Mouse (Mus musculus) retina, adult 2 months (tissue): Measurements from ENCODE around the gene Sugt1.

Source experiments
- DNase-seq: peaks from one replicate; pipeline ENCODE4 v3.0.0-alpha.2; 2012; ENCODE audit warnings: low read depth, low spot score

Gene Sugt1

DNA sequence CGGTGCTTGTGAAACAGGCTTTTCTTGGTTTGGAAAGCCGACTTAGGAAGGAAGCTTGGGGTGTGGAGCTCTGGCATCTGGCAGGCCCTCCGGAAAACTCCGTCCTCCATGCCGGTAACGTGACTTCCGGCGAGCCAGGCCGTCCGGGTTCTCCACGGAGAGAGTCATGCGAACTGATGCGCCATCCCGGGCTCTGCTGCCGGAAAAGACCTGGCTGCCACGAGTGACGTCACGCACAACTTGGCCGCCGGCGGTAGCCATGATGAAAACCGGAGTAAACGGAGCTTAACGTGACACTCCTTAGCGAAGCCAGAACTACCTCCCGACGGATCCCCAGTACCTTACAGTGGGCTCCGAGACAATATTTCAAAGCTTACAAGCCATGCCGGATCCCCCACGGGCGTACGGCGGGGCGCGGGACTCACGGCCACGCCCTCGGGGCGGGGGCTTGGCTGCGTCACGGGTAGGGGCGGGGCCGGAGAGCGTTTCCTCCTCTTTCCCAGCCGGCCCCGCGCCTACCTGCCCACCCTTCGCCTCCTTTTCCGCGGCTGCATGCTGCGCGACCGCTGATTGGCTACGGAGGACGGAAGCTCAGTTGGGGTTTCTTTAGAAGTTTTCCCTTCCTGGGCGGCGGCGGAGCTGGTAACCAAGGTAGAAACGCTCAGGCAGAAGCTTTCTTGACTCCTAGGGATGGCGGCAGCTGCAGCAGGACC lies at the start of gene Sugt1:
Gene Sugt1, plus strand, starts transcription at position 553 of the 713 bp plus-strand sequence.
- DNase-seq: peak; percentile 92

DNA sequence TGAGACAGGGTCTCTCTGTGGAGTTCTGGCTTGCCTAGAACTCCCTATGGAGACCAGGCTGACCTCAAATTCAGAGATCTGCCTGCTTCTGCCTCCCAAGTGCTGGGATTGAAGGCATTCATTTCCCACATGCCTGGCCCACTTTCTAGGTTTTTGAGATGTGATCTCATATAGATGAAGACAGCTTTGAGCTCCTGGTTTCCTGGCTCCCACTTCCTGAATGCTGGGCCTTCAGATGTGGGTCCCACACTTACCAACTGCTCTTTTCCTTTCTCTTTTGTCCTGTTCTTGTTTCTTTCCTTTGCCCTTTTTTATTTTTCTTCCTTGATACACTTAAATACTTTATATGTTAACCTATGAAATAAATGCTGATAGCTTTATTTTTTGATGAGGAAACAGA lies 49.6 kb upstream of the Sugt1 start:
- no peak for DNase-seq

DNA sequence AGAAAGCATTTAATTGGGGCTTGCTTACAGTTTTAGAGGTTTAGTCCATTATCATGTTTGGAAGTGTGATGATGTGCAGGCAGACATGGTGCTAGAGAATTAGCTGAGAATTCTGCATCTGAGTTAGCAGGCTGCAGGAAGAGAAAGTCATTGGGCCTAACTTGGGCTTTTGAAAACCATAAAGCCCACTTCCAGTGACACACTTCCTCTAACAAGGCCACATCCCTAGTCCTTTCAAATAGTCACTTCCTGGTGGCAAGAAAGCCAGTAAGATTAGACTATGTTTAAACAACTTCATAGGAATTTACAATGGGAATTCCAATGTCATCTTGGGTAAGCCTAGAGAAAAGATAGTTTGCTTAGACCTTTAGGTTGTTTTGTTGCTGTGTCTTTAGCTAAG lies 45.9 kb upstream of the Sugt1 start:
- DNase-seq: no peak

DNA sequence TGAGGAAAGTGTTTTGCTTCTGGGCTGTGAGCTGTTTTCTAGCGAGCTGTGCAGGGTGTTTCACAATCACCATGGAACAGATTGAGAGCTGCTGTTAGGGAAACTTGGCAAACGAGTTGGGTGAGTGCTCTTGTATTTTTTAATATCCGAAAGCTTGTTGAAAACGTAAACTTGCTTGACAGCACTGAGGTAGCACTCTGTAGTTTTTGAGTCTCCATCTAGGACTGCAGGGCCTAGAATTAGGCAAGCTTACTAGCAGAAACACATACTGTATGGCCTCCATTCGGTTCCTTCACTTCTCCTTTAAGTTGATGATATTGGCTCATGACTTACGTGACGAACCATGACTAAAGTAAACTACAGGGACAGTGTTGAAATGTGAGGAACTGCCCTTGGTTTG lies 38.1 kb upstream of the Sugt1 start:
- no peak for DNase-seq

DNA sequence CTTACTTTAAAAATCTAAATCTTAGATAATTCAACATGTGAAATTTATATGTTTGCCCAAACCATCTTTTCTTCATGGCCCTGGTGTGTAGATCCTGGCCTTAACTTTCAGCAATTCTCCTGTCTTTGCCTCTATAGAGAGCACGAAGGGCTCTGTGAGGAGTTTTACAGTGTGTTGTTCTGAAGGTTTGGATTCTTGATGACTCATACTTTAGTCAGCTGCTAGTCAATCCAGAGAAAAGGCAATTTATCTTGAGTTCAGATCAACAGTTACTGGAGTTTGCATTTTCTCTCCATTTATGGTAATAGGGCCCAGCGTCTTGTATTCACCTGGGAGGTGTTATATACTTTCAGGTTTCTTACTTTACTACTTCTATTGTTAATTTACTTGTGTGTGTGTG lies 35.6 kb upstream of the Sugt1 start:
- DNase-seq: no peak

DNA sequence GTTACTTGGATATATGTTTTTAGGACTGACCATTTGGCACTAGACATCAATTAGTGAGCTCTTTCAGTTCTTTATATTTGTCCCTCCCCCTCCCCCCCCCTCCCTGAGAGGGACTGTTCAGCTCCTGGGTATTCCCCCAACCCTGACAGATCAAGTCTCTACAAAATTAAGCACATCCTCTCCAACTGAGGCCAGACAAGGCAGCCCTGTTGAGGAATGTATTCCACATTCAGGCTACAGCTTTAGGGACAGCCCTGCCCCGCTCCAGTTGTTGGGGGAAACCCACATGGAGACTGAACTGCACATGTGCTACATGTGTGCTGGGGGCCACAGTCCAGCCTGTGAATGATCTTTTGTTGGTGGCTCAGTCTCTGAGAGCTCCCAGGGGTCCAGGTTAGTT lies 34.6 kb upstream of the Sugt1 start:
- no peak for DNase-seq

DNA sequence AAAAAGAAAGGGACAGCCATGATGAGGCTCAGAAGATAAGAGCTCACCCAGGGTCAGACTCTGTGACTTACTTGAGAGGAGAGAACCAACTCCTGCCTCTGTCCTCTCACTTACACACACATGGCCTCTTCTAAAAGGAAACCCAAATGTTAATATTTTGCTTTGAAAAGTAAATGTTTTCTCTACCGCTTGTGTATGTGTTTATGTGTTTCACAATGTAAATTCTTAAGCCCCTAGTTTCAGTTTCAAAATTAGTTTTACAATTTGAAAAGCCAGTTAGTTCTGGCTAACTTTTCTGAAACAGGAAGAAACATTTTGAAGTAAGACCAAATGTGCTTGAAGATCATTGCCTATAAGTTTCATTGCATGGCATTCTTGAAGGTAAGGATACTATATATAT lies 29.7 kb upstream of the Sugt1 start:
- no peak for DNase-seq

DNA sequence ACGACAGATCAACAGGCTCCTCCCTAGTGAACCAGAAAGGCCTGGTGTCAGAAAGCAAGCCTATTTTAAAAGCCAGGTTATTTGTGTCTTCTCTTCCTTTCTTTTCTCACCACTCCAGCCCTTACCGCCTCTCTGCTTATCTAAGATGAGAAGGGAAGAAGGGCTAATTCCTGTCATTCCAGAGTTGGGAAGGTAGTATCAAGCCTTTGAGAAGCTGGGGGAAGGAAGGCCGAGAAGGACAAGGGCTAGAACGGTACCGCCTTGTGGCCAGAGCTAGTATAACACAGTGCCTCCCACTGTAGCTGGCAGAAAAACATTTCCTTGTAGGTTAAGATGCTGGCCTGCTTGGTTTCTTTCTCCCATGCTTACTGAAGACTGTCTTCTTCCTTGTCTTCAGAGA lies 24.7 kb upstream of the Sugt1 start:
- DNase-seq: no peak

DNA sequence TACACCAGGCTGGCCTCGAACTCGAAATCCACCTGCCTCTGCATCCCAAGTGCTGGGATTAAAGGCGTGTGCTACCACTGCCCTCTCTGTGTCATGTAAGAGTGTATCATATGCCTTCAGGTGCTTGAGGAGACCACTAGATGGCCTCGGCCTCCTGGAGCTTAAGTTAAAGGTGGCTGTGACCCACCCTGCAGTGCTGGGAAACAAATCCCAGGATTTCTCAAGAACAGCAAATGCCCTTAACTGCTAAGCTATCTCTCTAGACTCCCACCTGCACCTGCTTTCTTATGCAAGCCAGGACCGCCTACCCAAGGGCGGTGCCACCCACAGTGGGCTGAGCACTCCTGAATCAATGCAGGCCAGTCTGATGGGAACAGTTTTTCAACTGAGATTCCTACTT lies 22.7 kb upstream of the Sugt1 start:
- DNase-seq: no peak

DNA sequence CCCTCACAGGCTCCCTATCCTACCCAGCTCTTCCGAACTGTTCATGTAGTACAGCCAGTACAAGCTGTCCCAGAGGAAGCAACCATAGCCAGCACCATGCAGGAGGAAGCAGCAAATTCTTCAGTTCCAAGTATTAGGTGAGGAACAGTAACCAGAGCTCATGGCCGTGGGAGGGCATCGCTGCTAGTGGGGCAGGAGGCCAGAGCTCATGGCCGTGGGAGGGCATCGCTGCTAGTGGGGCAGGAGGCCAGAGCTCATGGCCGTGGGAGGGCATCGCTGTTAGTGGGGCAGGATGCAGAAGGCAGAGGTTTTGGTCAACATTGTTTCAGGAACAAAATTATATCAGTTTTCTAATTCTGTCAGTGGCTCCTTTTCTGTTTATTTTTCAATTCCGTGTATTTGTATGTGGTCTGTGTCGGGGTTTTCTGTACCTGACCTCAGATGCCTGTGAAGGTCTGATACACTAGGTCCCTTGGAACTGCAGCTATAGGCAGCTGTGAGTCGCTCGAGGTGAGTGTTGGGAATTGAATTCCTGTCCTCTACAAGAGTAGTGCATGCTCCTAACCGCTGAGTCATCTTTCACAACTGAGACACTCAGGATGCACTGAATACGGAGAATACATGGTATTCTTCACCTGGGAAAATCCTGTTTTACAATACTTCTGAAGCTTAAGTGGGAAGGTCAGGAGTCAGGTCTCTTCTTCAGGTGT lies 13.9 kb upstream of the Sugt1 start:
- no peak for DNase-seq

DNA sequence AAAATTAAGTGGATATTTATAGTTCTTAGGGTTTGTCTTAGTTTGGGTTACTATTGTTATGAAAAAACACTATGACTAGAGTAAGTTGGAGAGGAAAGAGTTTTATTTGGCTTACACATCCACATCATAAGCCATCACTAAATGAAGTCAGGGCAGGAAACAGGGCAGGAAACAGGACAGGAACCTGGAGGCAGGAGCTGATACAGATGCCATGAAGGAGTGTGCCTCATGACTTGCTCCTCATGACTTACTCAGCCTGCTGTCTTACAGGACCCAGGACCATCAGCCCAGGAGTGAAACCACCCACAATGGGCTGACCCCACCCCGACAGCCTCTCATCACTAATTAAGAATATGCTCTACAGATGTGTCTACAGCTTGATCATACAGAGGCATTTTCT lies 13.1 kb upstream of the Sugt1 start:
- no peak for DNase-seq

DNA sequence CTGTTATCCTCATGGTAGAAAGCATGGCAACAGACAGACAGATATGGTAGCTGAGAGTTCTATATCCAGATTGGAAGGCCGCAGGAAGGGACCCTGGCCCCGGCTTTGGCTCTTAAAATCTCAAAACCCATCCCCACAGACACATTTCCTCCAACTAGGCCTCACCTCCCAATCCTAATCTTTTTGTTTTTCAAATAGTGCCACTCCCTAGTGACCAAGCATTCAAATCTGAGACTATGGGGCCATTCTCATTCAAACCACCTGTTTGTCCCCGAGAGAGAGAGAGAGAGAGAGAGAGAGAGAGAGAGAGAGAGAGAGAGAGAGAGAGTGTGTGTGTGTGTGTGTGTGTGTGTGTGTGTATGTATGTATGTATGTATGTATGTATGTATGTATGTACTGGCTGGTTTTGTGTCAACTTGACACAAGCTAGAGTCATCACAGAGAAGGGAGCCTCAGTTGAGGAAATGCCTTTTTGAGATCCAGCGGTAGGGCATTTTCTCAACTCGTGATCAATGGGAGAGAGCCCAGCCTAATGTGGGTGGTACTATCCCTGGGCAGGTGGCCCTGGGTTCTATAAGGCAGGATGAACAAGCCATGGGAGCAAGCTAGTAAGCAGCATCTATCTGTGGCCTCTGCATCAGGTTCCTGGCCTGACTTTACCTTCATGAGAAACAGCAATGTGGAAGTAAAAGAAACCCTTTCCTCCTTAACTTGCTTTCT lies 3.8 kb upstream of the Sugt1 start:
- DNase-seq: no peak

DNA sequence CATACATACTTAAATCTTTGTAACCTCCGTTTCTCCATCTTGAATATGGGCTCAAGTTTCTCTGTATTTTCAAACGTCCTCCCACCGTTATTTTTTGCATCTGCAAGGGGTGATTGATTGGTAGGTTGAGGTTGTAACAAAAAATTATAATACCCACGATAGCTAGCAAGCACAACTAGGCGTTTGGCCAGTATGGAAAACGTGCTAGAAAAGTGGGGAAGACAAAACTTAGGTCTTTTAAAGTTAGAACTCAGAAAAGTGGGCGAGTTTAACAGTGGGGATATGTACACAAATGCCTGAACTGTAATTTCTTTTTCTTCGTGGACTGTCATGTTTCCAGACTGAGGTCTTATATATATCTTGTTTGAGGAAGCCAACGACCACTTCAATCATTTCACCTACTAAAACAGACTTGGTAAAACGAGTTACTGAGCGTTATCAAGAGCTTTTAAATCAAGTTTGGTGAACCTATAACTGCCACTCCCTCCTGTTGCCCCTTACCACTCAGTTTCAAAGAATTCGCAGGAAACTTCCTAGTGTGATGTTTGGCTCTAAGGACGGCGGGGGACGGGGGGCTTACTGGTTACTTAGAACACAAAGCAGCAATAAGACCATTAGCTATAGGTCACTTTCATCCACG lies 872 bp upstream of the Sugt1 start:
- no peak for DNase-seq

DNA sequence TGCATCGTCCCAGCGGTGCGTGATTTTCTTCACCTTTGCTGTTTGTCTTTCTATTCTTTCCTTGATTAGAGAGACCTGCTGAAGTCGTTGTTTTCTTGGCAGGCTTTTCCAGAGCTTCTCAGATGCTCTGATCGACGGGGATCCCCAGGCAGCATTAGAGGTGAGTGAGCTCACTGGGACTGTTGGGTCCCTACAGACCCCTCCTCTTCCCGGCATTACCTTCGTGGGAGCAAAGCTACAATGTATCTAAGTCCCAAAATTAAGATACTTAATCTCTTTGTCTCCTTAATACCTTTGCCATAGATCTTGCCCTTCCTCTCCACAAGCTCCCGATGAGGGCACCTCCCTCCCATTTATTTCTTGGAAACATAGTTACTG lies 350 bp downstream of the Sugt1 start:
- DNase-seq: peak; percentile 9

DNA sequence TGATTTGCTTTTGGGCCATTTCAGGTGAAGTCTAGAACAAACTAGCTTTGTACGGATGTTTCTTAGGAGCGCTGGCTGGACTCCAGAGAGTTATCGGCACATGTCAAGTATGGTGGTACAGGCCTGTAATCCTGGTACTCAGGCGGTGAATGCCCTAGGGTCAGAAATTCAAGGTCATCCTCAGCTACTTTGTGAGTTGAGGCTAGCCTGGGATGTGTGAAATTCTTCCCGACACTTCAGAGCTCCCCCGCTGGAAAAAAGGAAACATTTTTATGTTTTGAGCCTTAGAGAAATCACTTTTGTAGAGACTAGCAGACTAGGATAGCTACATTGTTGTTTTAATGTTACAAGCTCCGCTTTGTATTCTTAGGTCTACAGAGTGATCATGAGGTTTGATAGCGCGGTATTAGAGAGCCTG lies 1.1 kb downstream of the Sugt1 start:
- DNase-seq: no peak

DNA sequence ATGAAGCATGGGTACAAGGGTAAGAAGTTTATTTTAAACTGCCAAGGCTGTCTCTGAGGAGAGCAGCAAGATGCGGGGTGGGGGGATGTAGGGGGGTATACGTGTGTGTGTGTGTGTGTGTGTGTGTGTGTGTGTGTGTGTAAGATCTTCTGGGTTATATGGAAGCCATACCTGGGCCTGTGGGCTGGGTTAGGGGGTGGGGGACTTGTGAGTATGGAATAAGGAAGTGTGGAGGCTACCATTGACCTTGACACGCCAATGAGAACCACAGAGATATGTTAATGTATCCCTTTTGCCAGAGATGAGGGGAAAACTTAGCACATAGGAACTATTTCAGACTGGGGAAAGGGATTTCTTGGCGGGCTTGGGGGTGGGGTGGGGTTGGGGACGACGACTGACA lies 1.9 kb downstream of the Sugt1 start:
- no peak for DNase-seq

DNA sequence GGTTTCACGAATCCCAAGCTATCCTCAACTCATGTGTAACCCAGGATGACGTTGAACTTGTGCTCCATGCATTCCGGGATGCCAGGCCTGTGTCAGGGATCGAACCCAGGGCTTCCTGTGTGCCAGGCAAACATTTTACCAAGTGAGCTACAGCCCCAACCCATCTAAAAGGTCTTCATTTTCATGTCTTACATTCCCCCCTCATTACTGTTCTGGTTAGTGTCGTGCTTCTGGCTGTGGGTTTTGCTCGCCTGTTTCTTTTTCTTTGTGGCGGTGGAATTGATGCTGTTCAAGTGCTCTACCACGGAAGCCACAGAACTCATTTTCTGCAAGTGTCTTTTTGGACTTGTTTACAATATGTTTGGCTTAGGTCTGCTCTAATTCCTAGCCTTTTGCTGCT lies 3.4 kb downstream of the Sugt1 start:
- no peak for DNase-seq

DNA sequence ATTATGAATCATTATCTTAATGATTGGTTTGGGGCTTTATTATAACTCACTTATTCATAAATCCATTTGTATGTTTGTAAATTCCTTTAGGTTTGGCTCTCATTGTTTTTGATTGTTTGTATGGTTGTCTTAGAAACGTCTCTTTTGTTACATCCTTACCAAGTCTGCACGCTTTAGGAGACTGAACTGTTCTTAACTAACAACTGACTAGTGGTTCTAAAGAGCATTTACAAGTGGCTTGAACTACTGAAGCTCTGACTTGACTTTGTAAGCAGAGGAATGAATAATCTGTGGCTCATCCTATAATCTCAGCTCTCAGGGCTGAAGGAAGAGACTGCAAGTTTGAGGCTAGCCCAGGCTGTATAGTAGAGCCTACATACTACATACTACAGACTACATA lies 4.1 kb downstream of the Sugt1 start:
- DNase-seq: no peak

DNA sequence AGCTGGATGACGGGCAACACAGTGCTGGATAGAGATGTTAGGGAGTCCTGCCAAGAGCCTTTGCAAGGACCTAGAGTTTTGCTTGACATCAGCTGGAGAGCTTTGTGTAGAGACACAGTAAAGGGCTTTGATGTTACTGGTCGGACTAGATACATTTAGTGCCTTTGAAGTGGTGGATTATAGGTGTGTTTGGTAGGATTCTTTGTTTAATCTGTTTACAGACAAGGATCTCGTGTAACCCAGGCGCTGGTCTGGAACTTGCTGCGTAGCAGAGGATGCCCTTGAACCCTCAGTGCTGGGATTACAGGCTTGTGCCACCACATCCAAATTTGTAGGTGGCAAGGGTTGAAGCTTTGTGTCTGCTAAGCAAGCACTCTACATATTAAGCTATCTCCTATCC lies 6.6 kb downstream of the Sugt1 start:
- DNase-seq: no peak

DNA sequence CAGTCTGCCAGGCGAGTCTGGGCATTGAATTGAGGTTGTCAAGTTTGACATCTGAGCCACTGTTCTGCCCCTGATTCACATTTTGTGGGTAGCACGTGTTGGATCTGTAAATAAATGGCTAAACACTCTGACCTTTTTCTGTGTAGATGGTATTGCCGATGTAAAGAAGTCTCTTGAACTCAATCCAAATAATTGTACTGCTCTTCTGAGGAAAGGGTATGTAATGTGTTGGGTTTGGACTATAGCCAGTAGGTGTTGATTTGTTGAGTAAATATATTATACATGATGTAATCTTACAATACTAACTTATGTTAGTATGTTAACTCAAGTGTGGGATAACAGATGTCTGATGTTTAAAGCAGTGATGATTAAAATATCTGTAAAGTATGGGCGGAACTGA lies 9.1 kb downstream of the Sugt1 start:
- no peak for DNase-seq

DNA sequence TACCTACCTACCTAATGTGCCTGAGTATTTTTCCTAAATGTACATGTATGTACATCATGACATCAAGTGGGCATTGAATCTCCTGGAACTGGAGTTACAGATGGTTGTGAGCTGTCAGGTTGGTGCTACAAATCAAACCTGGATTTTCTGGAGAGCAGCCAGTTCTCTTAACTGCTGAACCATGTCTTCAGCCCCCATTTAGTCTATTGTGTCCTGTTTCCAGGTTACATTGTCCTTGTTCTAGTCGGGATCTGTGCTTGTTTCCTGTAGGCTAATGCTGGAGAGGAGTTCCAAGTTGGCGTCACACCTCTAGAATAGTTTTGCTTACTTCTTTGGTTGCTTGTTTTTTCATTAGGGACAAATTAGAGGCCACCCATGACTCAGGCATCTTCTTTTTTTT lies 18.4 kb downstream of the Sugt1 start:
- no peak for DNase-seq

DNA sequence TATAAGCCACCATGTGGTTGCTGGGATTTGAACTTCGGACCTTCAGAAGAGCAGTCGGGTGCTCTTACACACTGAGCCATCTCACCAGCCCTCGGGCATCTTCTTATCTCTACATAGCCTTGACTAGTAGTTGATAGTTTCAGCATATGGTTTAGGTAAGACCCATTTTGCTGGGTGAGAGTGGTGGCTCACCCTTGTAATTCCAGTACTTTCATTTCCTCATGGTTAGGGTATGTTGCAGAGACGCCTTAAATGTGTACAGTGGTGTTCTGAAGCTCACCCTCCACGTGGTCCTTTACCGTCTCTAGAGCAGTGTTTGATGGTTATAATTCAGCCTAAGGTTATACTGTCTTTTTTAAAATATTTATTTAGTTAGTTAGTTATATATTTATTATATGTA lies 18.9 kb downstream of the Sugt1 start:
- no peak for DNase-seq

DNA sequence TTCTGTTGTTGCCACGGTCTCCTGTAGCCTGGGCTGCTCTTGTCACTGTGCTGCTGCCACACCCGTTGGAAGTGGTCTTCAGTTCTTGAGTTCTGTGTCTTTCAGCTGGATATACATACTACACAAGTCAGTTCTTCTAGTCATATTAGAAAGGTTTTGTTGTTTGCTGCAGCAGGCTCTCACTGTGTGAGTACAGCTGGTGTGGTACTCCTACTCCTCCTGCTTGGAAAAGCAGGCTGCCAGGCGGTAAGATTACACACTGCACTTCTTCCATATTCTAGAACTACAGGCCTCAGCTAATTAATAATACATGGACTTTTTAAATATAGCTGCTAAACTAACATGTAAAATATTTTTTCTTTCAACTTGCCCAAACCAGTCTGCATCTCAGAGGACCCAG lies 19.4 kb downstream of the Sugt1 start:
- DNase-seq: no peak
